In genomic region chr1:184668428-184668827, GRCm38 (mm10) we compare ENCODE assay signal across 19 mouse cellular contexts.
"Had no signal": no experiment of that assay in that cellular context is flagged by ENCODE, and none has a peak within 500 bp of the region (broad histone marks: within the 10 kb centered on the region; RNA-seq: fewer than 3 reads in every experiment).

No protein-coding gene starts in this region.

- H3K9me3 ChIP-seq: liver, embryonic 13.5 days; midbrain, embryonic 10.5 days; midbrain, embryonic 13.5 days; neural tube, embryonic 13.5 days; neural tube, embryonic 15.5 days had no signal

- DNase-seq: lung, adult 18-20 months; lung, embryonic 14.5 days; lung, postnatal 10 days; lung, postnatal 4 days; retina, postnatal 1 day; right cerebral cortex, adult 18-20 months; right cerebral cortex, postnatal 25 days; right cerebral cortex, postnatal 4 days; spleen, adult 18-20 months; thymus, adult 2 months; thymus, postnatal 25 days; thymus, postnatal 4 days had no signal

- H3K27me3 ChIP-seq: midbrain, embryonic 13.5 days; neural tube, embryonic 13.5 days; neural tube, embryonic 15.5 days had no signal

- H3K4me2 ChIP-seq: liver, embryonic 13.5 days; lung, embryonic 14.5 days; midbrain, embryonic 13.5 days; neural tube, embryonic 13.5 days; neural tube, embryonic 15.5 days had no signal

- H3K9ac ChIP-seq: liver, embryonic 13.5 days; lung, embryonic 14.5 days; midbrain, embryonic 13.5 days; neural tube, embryonic 13.5 days; neural tube, embryonic 15.5 days had no signal

- H3K36me3 ChIP-seq: liver, embryonic 13.5 days; midbrain, embryonic 10.5 days; midbrain, embryonic 13.5 days; neural tube, embryonic 13.5 days; neural tube, embryonic 15.5 days had no signal

- ATAC-seq: midbrain, embryonic 16.5 days had no signal

- H3K27ac ChIP-seq: liver, embryonic 13.5 days; midbrain, embryonic 10.5 days; midbrain, embryonic 13.5 days; neural tube, embryonic 13.5 days; neural tube, embryonic 15.5 days had no signal

- H3K4me3 ChIP-seq: liver, embryonic 13.5 days; midbrain, embryonic 10.5 days; midbrain, embryonic 13.5 days; myocyte; neural tube, embryonic 13.5 days; neural tube, embryonic 15.5 days had no signal
